Mouse (Mus musculus) hindbrain, embryonic 14.5 days (tissue): Measurements from ENCODE around the gene Ube4b. TPM values are rescaled to one million over a fixed set of nuclear protein-coding genes. Genes with fewer than 3 reads are reported as not detected.

ENCODE experiments used
- ATAC-seq: fragments of 200-750 bp; cut with Nextera tagmentation; 2 replicates; pipeline ENCODE4 v1.8.0; 2017; ENCODE audit warnings: moderate number of reproducible peaks, mild to moderate bottlenecking, moderate TSS enrichment, moderate library complexity; ENCODE audit not compliant: low FRiP score
- DNase-seq: peaks from one replicate; pipeline ENCODE4 v3.0.0-alpha.2; 2015; ENCODE audit warnings: low spot score
- H3K27ac ChIP-seq: fragments of 300-500 bp; sonication (generic); 2 replicates; pipeline ENCODE4 v1.5.1; 2014; ENCODE audit warnings: mild to moderate bottlenecking, moderate library complexity
- H3K27me3 ChIP-seq: fragments of 300-500 bp; sonication (generic); 2 replicates; pipeline ENCODE4 v1.6.1; 2014; ENCODE audit warnings: mild to moderate bottlenecking, low read length, mixed read lengths; ENCODE audit not compliant: control insufficient read depth, insufficient read depth
- H3K36me3 ChIP-seq: fragments of 300-500 bp; sonication (generic); replicated peaks from 2 replicates; pipeline ENCODE4 v1.6.1; 2014; ENCODE audit not compliant: control insufficient read depth, insufficient read depth
- H3K4me1 ChIP-seq: fragments of 300-500 bp; sonication (generic); replicated peaks from 2 replicates; pipeline ENCODE4 v1.6.1; 2014; ENCODE audit warnings: antibody characterized with exemption, low read length, mixed read lengths; ENCODE audit not compliant: control insufficient read depth, insufficient read depth
- H3K4me2 ChIP-seq: fragments of 300-500 bp; sonication (generic); replicated peaks from 2 replicates; pipeline ENCODE4 v1.6.1; 2014; ENCODE audit warnings: mild to moderate bottlenecking, moderate library complexity
- H3K4me3 ChIP-seq: fragments of 300-500 bp; sonication (generic); replicated peaks from 2 replicates; pipeline ENCODE4 v1.5.1; 2014; ENCODE audit warnings: mild to moderate bottlenecking, low read length
- H3K9ac ChIP-seq: fragments of 300-500 bp; sonication (generic); 2 replicates; pipeline ENCODE4 v1.6.1; 2014
- H3K9me3 ChIP-seq: fragments of 300-500 bp; sonication (generic); 2 replicates; pipeline ENCODE4 v1.6.1; 2016; ENCODE audit warnings: low read length; ENCODE audit not compliant: control insufficient read depth
- WGBS: fragments of 180-500 bp; shearing (Covaris S2); extraction: QIAGEN DNeasy Blood & Tissue Kit; methylation state at CpG from one replicate; pipeline ENCODE4 v1.1.7; 2014; 5-methylcytosine and 5-hydroxymethylcytosine counted together
- polyA plus RNA-seq: library from polyadenylated mRNA; unstranded; fragments of >200 nt; fragmentation: Nextera tagmentation; extraction: Ambion mirVana; gene quantifications from 2 replicates; pipeline ENCODE4 v1.2.1, GENCODE M21; 2014

Gene Ube4b
- polyA plus RNA-seq, 1 experiment from 2014 or later: 53.8 TPM

DNA sequence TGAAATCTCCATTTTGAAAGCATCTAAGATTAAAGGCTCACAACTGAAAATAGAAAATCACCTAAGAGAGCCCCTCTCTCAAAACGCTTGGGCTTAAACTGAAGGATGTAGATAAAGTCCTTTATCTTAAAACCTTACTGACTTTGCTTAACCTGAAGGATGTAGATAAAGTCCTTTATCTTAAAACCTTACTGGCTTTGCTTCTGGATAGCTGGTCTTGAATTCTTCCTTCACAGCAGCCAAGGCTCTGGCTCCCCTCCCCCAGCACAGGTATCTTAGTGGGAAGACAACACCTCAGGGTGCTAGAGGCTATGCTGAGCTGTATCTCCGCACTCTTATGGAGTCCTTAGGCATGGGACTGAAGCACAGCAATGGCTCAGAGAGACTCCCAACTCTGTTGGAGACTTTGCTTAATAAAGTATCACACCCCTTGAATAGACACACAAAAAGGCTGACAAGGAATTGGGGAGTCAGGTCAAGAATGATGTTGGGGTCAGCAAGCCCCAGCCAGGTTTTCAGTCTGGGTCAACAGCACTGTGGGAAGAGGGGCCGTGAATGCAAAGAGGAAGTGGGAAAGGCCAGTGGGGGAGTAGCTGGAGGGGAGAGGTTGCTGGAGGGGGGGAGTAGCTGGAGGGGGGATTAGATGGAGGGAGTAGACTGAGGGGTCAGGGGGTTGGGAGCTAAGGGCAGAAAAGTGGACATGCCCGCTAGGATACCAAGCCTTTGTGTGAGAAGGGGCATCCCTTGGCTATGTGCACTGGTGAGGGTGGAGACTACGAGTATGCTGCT is 86.9 kb downstream of the Ube4b start:
- no peaks in the 10 kb centered on the region for H3K27me3 ChIP-seq
- H3K9me3 ChIP-seq: no peaks in the 10 kb centered on the region
- H3K27ac ChIP-seq: no peak overlapping the region
- H3K9ac ChIP-seq: no peak overlapping the region
- ATAC-seq (no peak), DNase-seq (no peak)
- 63% methylated on average over 5 of the region's 5 CpGs for WGBS
- H3K4me2 ChIP-seq: no peak overlapping the region
- H3K4me3 ChIP-seq: no peak overlapping the region
- peaks cover 94% of the 10 kb centered on the region for H3K36me3 ChIP-seq
- no peaks in the 10 kb centered on the region for H3K4me1 ChIP-seq

DNA sequence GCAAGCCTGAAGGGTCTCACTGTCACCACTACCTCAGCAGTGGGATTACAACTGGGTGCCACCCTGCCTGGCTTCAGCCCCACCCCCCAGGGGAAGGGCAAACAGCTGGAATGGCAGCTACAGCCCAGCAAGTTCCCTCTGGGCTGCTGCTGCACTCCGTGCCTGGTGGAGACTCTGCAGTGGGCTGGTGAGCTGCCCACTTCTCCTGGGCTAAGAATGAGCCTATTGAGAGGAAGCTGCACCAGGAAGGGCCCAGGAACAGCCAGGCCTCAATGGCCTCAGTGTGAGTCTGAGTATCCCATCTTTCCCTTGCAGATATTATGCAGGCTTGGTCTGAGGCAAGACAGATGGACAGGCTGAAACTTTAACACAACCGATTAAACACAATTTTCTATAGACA is 88.4 kb downstream of the Ube4b start:
- Histone ChIP-seq H3K4me1 (no peaks in the 10 kb centered on the region), H3K9ac (no peak overlapping the region), H3K27me3 (no peaks in the 10 kb centered on the region), H3K4me3 (no peak overlapping the region), H3K36me3 (peaks cover 94% of the 10 kb centered on the region), H3K9me3 (no peaks in the 10 kb centered on the region), H3K27ac (no peak overlapping the region), H3K4me2 (no peak overlapping the region)
- no peak for ATAC-seq
- DNase-seq: no peak
- 84% methylated on average over 2 of the region's 2 CpGs for WGBS

DNA sequence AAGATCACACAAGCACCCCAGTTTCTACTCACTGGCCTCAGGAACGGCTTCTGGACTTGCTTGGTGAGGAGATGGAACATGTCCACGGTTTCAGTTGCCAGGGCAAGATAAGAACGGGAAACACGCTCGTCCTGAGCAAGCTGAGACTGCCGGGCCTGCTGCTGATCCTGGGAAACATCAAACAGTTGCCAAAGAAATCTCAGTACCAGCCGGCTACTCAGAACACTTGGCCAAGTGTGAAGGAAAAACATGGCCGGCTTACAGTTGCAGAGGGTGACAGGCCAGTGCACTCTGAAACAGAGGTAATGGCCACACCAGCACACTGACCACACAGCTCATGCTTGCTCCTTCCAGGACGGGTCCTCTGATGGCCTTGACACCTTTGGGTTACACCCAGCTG is 89.2 kb downstream of the Ube4b start:
- Histone ChIP-seq H3K27me3 (no peaks in the 10 kb centered on the region), H3K9ac (no peak overlapping the region), H3K36me3 (peaks cover 94% of the 10 kb centered on the region), H3K4me1 (no peaks in the 10 kb centered on the region), H3K4me3 (no peak overlapping the region), H3K9me3 (no peaks in the 10 kb centered on the region), H3K4me2 (no peak overlapping the region), H3K27ac (no peak overlapping the region)
- DNase-seq (no peak), ATAC-seq (no peak)
- 94% methylated on average over 9 of the region's 9 CpGs for WGBS

DNA sequence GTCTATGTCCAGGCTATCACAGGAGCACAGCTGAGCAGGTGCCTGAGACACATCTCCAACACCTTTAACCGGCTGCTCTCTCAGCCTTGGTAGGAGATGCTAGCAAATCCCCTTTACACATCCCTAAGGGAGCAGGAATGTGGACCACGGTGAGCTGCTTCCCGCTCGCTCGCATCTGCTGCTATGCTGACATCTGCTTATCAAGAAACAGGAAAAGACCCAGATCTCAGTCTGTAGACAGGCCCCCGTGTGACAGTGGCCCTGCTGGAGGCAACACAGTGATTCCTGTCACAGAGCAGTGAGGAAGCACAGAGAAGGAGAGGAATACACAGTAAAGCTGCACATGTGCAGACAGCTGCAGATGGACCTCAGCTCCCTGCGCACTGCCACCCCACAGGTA is 90.2 kb downstream of the Ube4b start:
- Histone ChIP-seq H3K4me3 (no peak overlapping the region), H3K9me3 (no peaks in the 10 kb centered on the region), H3K4me2 (no peak overlapping the region), H3K4me1 (no peaks in the 10 kb centered on the region), H3K36me3 (peaks cover 92% of the 10 kb centered on the region), H3K27me3 (no peaks in the 10 kb centered on the region), H3K27ac (no peak overlapping the region), H3K9ac (no peak overlapping the region)
- DNase-seq (no peak), ATAC-seq (no peak)
- 94% methylated on average over 7 of the region's 7 CpGs for WGBS

DNA sequence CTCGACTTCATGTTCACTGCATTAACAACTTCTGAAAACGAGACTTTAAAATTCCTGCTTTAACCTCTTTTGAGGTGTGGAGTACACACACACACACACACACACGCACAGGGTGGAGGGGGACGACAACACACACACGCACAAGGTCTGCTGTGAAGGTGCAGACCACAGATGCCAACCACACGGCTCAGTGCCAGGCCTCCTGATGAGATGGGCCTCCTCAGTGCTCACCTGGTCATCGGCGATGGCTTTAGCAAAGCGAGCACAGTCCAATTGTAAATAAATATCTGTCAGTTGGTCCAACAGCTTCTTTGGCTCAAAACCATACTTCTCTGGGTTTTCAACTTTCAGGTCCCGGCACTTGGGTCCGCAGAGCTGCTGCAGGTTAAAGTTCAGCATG is 91.7 kb downstream of the Ube4b start:
- H3K4me2 ChIP-seq: no peak overlapping the region
- ATAC-seq: no peak
- H3K9ac ChIP-seq: no peak overlapping the region
- no peak overlapping the region for H3K4me3 ChIP-seq
- no peaks in the 10 kb centered on the region for H3K4me1 ChIP-seq
- no peaks in the 10 kb centered on the region for H3K9me3 ChIP-seq
- WGBS: 94% methylated on average over 11 of the region's 11 CpGs
- peaks cover 97% of the 10 kb centered on the region for H3K36me3 ChIP-seq
- no peak for DNase-seq
- H3K27me3 ChIP-seq: no peaks in the 10 kb centered on the region
- no peak overlapping the region for H3K27ac ChIP-seq

DNA sequence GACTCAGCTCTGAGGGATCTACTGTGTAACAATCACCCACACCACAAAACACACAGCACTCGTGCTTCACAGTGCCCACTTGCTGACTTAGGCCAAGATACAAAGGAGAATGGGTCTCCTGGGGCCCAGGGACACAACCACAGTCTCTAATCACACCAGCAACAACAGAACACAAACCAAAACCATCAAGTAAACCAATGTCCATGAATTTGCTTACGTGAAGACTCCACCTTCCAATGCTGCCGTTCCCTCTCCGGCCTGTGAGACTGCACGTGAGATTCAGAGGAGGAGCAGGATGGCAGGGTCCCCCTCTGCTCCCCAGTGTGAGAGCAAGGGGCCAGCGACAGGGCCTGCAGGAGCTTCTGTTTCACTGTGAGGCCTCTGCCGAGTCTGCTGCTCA is 93.8 kb downstream of the Ube4b start:
- 90% methylated on average over 7 of the region's 7 CpGs for WGBS
- Histone ChIP-seq H3K4me3 (no peak overlapping the region), H3K9ac (no peak overlapping the region), H3K4me1 (no peaks in the 10 kb centered on the region), H3K9me3 (no peaks in the 10 kb centered on the region), H3K36me3 (peaks cover 96% of the 10 kb centered on the region), H3K27me3 (no peaks in the 10 kb centered on the region), H3K27ac (no peak overlapping the region), H3K4me2 (no peak overlapping the region)
- no peak for ATAC-seq
- no peak for DNase-seq

DNA sequence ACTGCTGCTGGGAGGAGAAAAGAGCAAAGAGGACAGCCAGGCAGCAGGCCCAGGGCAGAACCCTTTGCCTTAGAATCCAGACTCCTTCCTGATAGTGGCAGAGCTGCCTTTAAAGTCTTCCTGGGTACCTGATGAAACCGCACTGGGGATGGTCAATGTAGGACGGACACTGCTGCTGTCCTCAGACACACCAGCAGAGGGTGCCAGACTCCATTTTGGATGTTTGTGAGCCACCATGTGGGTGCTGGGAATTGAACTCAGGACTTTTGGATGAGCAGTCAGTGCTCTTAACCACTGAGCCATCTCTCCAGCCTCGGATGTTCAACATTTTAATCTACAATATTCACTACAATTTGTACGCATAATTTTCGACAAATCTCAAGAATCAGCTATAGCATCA is 96.1 kb downstream of the Ube4b start:
- no peak overlapping the region for H3K4me3 ChIP-seq
- DNase-seq (no peak), ATAC-seq (no peak)
- H3K4me2 ChIP-seq: no peak overlapping the region
- peaks cover 81% of the 10 kb centered on the region for H3K36me3 ChIP-seq
- H3K27ac ChIP-seq: no peak overlapping the region
- no peaks in the 10 kb centered on the region for H3K4me1 ChIP-seq
- H3K9me3 ChIP-seq: no peaks in the 10 kb centered on the region
- 95% methylated on average over 5 of the region's 5 CpGs for WGBS
- no peaks in the 10 kb centered on the region for H3K27me3 ChIP-seq
- H3K9ac ChIP-seq: no peak overlapping the region

DNA sequence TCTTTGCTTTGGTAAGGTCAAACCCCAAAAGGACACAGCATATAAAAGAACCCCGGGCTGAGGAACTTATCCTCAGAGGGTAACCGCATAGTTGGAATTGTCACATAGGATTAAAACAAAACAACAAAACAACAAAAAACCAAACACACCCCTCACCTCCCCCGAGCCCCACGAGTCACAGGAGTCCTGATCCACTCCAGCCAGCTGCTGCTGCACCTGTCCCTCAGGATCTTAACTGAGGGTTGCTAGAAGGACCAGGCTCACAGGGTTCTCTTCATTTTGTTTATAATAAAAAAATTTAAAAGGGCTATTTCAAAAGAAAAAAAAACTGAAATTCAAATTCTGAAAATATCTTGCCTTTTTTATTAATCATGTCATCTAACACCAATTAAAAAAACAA is 97.8 kb downstream of the Ube4b start:
- Histone ChIP-seq H3K4me2 (no peak overlapping the region), H3K4me1 (no peaks in the 10 kb centered on the region), H3K27me3 (no peaks in the 10 kb centered on the region), H3K9ac (no peak overlapping the region), H3K36me3 (peaks cover 63% of the 10 kb centered on the region), H3K9me3 (no peaks in the 10 kb centered on the region), H3K4me3 (no peak overlapping the region), H3K27ac (no peak overlapping the region)
- no peak for DNase-seq
- WGBS: 89% methylated on average over 4 of the region's 4 CpGs
- ATAC-seq: no peak

DNA sequence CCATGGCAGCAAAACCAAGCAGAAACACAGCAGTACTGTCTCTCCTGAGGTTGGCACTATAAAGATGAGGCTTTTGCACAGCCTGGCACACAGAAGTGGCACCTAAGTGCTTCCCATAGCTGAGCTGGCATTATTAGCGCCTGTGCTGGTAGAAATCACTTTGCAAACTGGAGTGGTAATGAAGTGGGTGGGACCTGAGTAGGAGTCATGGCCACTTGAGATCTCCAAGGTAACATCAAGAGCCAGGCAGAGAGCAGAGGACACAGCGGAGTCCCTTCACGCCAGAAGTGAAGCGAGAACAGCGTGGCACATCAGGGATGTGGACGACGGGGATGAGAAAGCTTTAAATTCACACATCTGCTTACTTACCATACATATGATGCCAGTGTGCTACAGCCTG is 99.3 kb downstream of the Ube4b start:
- Histone ChIP-seq H3K4me3 (no peak overlapping the region), H3K36me3 (peaks cover 49% of the 10 kb centered on the region), H3K27ac (no peak overlapping the region), H3K4me1 (no peaks in the 10 kb centered on the region), H3K27me3 (no peaks in the 10 kb centered on the region), H3K9ac (no peak overlapping the region), H3K4me2 (no peak overlapping the region), H3K9me3 (no peaks in the 10 kb centered on the region)
- 93% methylated on average over 7 of the region's 7 CpGs for WGBS
- DNase-seq (no peak), ATAC-seq (no peak)
